Mouse (Mus musculus): Measurements from ENCODE around the gene Atp5b. TPM values are rescaled to one million over a fixed set of nuclear protein-coding genes. Genes with fewer than 3 reads are reported as not detected.
"Not testable (repeated sequence)": the region's sequence is repeated elsewhere in the genome, so short reads cannot be mapped to it uniquely, and the experiment has no call there.

Atp5b gene
- polyA plus RNA-seq, 1 experiment from 2014 or later: 1,998 TPM

GRCm38 (mm10) chr10:128080496-128080895 is 2.6 kb upstream of the Atp5b start:
- H3K4me3 ChIP-seq: no peak overlapping the region
- no peaks in the 10 kb centered on the region for H3K9me3 ChIP-seq
- no peak for ATAC-seq (ENCODE audit: low FRiP score, low read depth)
- H3K4me2 ChIP-seq (replicated peaks): no peak overlapping the region
- H3K9ac ChIP-seq (replicated peaks): no peak overlapping the region
- H3K4me1 ChIP-seq: peaks cover 20% of the 10 kb centered on the region
- peaks cover 23% of the 10 kb centered on the region for H3K36me3 ChIP-seq
- H3K27me3 ChIP-seq: no peaks in the 10 kb centered on the region
- no peak overlapping the region for H3K27ac ChIP-seq (replicated peaks)
- WGBS: 82% methylated on average over 1 of the region's 1 CpGs

- peak overlapping the region; percentile 91 for H3K4me3 ChIP-seq
- peak overlapping the region; percentile 68 for H3K4me2 ChIP-seq (replicated peaks)
- H3K27me3 ChIP-seq: no peaks in the 10 kb centered on the region
- H3K9ac ChIP-seq (replicated peaks): no peak overlapping the region; the same call in 1 of the 2 replicates
- 60% methylated on average over 6 of the region's 6 CpGs for WGBS
- peaks cover 20% of the 10 kb centered on the region for H3K4me1 ChIP-seq
- ATAC-seq (ENCODE audit: low FRiP score, low read depth): no peak
- no peak overlapping the region for H3K27ac ChIP-seq (replicated peaks)
- no peaks in the 10 kb centered on the region for H3K9me3 ChIP-seq
- peaks cover 34% of the 10 kb centered on the region for H3K36me3 ChIP-seq
Measured at GRCm38 (mm10) chr10:128081807-128082476, 1.1 kb upstream of the Atp5b start.

GRCm38 (mm10) chr10:128082477-128082808 is 630 bp upstream of the Atp5b start:
- Histone ChIP-seq H3K4me2 (replicated peaks) (peak overlapping the region; percentile 68), H3K4me1 (peaks cover 20% of the 10 kb centered on the region), H3K36me3 (peaks cover 34% of the 10 kb centered on the region), H3K27ac (replicated peaks) (0 out of 2 replicates have a peak overlapping the region, but pooled peaks have one; percentile 61), H3K27me3 (no peaks in the 10 kb centered on the region), H3K9ac (replicated peaks) (peak overlapping the region; percentile 68), H3K9me3 (no peaks in the 10 kb centered on the region), H3K4me3 (peak overlapping the region; percentile 91)
- ATAC-seq (ENCODE audit: low FRiP score, low read depth): no peak
- 19% methylated on average over 9 of the region's 9 CpGs for WGBS

DNA sequence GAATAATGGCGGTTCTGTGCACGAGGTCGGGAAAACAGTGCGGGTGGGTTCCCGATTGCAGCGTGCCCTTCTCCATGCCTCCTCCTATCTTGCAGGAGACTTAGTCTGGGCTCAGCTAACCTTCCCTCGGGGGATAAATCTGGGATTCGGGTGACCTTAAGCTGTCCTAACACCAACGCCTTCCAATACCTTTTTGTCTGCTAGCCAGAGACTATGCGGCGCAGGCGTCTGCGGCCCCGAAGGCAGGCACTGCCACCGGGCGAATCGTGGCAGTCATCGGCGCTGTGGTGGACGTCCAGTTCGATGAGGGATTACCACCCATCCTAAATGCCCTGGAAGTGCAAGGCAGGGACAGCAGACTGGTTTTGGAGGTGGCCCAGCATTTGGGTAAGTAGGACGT is 615 bp downstream of the Atp5b start:
- H3K4me1 ChIP-seq: peaks cover 20% of the 10 kb centered on the region
- H3K4me3 ChIP-seq: peak overlapping the region; percentile 91
- H3K36me3 ChIP-seq: peaks cover 40% of the 10 kb centered on the region
- under 1% methylated on average over 22 of the region's 22 CpGs for WGBS
- no peaks in the 10 kb centered on the region for H3K9me3 ChIP-seq
- no peaks in the 10 kb centered on the region for H3K27me3 ChIP-seq
- H3K4me2 ChIP-seq (replicated peaks): peak overlapping the region; percentile 96
- peak overlapping the region; percentile 99 for H3K9ac ChIP-seq (replicated peaks)
- H3K27ac ChIP-seq (replicated peaks): peak overlapping the region; percentile 88
- ATAC-seq (ENCODE audit: low FRiP score, low read depth): no peak

DNA sequence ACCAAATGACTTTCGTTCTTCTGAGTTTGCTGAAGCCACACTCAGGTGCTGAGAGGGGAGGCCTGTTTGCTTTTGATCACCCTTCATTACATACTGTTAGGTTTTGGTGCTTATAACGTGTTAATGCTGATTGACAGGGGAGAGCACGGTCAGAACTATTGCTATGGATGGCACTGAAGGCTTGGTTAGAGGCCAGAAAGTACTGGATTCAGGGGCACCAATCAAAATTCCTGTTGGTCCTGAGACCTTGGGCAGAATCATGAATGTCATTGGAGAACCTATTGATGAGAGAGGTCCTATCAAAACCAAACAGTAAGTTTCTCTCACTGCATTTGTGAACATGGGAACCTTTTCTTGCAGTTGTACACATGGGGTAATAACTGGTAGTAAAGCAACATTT is 1.1 kb downstream of the Atp5b start:
- Histone ChIP-seq H3K4me2 (replicated peaks) (peak overlapping the region; percentile 96), H3K27ac (replicated peaks) (peak overlapping the region; percentile 88; the same call in 1 of the 2 replicates), H3K36me3 (peaks cover 45% of the 10 kb centered on the region), H3K4me3 (peak overlapping the region; percentile 91), H3K4me1 (peaks cover 20% of the 10 kb centered on the region), H3K9me3 (no peaks in the 10 kb centered on the region), H3K27me3 (no peaks in the 10 kb centered on the region), H3K9ac (replicated peaks) (peak overlapping the region; percentile 99)
- WGBS: 3% methylated on average over 3 of the region's 3 CpGs
- ATAC-seq (ENCODE audit: low FRiP score, low read depth): no peak

DNA sequence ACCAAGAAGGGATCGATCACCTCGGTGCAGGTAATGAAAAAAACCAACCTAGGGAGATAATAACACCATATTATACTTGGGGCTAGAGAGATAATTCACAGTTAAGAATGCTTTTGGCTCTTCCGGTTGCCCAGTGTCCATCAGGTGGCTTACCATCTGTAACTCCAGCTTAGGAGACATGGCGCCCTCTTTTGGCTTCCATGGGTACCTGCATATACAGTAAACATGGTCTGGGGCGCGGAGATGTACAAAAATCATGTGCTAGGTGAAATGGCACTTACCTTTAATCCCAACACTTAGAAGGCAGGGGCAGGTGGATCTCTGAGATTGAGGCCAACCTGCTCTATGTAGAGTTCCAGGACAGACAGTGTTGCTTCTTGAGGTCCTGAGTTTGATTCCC is 3.3 kb downstream of the Atp5b start:
- Histone ChIP-seq H3K4me2 (replicated peaks) (no peak overlapping the region), H3K27me3 (no peaks in the 10 kb centered on the region), H3K9ac (replicated peaks) (no peak overlapping the region), H3K9me3 (no peaks in the 10 kb centered on the region), H3K27ac (replicated peaks) (no peak overlapping the region), H3K36me3 (peaks cover 59% of the 10 kb centered on the region), H3K4me3 (no peak overlapping the region), H3K4me1 (peaks cover 29% of the 10 kb centered on the region)
- WGBS: 81% methylated on average over 6 of the region's 6 CpGs
- ATAC-seq (ENCODE audit: low FRiP score, low read depth): no peak

DNA sequence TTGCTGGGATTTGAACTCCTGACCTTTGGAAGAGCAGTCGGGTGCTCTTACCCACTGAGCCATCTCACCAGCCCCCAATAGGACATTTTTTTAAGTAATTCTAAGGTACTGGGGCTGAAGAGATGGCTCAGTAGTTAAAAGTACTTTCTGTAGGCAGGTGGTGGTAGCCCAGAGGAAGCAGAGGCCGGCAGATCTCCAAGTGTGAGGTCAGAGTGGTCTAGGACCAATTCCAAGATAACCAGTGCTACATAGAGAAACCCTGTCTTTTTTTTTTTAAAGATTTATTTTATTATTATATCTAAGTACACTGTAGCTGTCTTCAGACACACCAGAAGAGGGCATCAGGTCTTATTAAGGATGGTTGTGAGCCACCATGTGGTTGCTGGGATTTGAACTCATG is 4.1 kb downstream of the Atp5b start:
- Histone ChIP-seq H3K4me1 (peaks cover 33% of the 10 kb centered on the region), H3K36me3 (peaks cover 59% of the 10 kb centered on the region)
- not testable (repeated sequence) for H3K27ac ChIP-seq (replicated peaks); H3K4me3 ChIP-seq; H3K4me2 ChIP-seq (replicated peaks); H3K9ac ChIP-seq (replicated peaks); H3K27me3 ChIP-seq; H3K9me3 ChIP-seq; ATAC-seq (ENCODE audit: low FRiP score, low read depth)
- 89% methylated on average over 2 of the region's 2 CpGs for WGBS

DNA sequence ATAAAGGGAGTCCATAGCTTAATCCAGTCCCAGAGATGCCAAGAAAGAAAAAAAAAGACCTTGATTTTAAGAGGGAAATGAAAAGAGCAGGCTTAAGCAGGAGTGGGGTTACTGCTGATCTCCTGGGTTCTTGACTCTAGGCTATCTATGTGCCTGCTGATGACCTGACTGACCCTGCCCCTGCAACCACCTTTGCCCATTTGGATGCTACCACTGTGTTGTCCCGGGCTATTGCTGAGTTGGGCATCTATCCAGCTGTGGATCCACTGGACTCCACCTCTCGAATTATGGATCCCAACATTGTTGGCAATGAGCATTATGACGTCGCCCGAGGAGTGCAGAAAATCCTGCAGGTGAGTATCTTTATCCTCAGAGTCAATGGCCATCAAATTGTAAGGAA is 5.1 kb downstream of the Atp5b start:
- Histone ChIP-seq H3K27me3 (no peaks in the 10 kb centered on the region), H3K4me2 (replicated peaks) (no peak overlapping the region), H3K36me3 (peaks cover 59% of the 10 kb centered on the region), H3K27ac (replicated peaks) (no peak overlapping the region), H3K4me1 (peaks cover 32% of the 10 kb centered on the region), H3K4me3 (no peak overlapping the region), H3K9me3 (no peaks in the 10 kb centered on the region), H3K9ac (replicated peaks) (no peak overlapping the region)
- ATAC-seq (ENCODE audit: low FRiP score, low read depth): no peak
- WGBS: 94% methylated on average over 5 of the region's 5 CpGs

DNA sequence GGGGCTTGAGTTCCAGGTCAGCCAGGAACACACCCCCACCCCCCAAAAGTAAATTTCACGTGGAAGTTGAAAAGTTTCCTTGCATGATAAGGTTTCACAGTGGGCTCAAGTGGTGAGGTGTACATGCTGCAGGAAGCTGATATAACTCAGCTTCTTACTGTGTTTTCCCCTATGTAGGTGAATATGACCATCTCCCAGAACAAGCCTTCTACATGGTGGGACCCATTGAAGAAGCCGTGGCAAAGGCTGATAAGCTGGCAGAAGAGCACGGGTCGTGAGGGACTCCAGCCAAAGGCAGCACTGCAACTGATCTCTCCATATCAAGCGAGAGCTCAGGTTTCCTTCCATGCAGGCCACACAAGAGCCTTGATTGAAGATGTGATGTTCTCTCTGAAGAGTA is 6.8 kb downstream of the Atp5b start:
- no peak overlapping the region for H3K27ac ChIP-seq (replicated peaks)
- H3K27me3 ChIP-seq: no peaks in the 10 kb centered on the region
- H3K4me1 ChIP-seq: peaks cover 41% of the 10 kb centered on the region
- WGBS: 72% methylated on average over 5 of the region's 5 CpGs
- H3K9ac ChIP-seq (replicated peaks): no peak overlapping the region
- H3K36me3 ChIP-seq: peaks cover 57% of the 10 kb centered on the region
- H3K4me2 ChIP-seq (replicated peaks): no peak overlapping the region
- H3K4me3 ChIP-seq: no peak overlapping the region
- H3K9me3 ChIP-seq: no peaks in the 10 kb centered on the region
- ATAC-seq (ENCODE audit: low FRiP score, low read depth): no peak

DNA sequence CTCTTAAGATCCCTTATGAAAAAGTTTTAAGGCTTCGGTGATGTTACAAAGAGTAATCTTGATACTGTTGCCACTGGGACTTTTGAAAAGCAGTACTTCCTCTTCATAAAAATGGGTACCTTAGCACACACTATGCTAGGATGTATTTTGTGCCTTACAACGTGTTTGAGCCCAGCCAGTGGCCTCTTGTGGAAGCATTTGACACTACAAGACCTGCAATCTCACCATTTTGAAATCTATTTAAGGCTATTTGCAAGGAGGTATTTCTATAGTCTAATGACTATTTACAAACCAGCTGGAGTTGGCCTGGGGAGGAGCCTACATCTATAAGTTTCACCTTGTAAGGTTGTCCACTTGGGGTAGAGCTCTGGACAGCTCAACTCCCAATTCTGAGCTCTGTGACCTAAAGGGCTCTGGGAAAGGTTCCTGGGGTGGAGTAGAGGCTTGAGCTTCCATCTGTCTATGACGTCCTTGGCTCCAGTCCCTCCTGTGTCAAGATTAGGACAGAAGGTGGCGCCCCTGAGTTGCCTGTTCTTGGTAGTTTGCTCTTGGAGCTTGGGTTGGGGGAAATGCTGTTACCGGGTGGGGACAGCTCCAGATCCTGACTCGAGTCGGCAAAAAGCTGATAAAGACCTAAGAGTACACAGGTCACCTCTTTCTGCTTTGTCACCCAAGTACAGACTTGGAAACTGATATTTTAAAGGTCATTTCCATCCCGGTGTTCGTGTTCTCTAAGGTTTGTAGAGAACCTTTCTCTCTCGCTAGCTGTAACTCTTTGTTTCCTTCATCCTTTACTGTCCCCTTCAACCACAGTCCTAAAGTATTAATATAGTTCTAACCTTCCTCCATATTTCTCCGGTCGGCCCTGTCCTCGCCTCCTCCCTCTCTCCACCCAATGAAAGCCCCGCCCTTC is 7.8 kb downstream of the Atp5b start:
- peak; percentile 32 for ATAC-seq (ENCODE audit: low FRiP score, low read depth)
- 0 out of 2 replicates have a peak overlapping the region, but pooled peaks have one; percentile 91 for H3K27ac ChIP-seq (replicated peaks)
- no peak overlapping the region for H3K9ac ChIP-seq (replicated peaks)
- H3K36me3 ChIP-seq: peaks cover 46% of the 10 kb centered on the region
- WGBS: 9% methylated on average over 14 of the region's 14 CpGs
- no peaks in the 10 kb centered on the region for H3K9me3 ChIP-seq
- peak overlapping the region; percentile 90 for H3K4me2 ChIP-seq (replicated peaks)
- H3K27me3 ChIP-seq: no peaks in the 10 kb centered on the region
- peak overlapping the region; percentile 87 for H3K4me3 ChIP-seq
- H3K4me1 ChIP-seq: peaks cover 41% of the 10 kb centered on the region

- WGBS: 2% methylated on average over 20 of the region's 20 CpGs
Measured at GRCm38 (mm10) chr10:128091564-128092505, 8.8 kb downstream of the Atp5b start, which contains the start of gene Baz2a. Gene Baz2a (plus strand): TSS chr10:128091577.

More at GRCm38 (mm10) chr10:128091564-128092505, 8.8 kb downstream of the Atp5b start, which contains the start of gene Baz2a:
- H3K27ac ChIP-seq (replicated peaks): peak within 1 kb of the TSS; percentile 91
- H3K9me3 ChIP-seq: no peaks in the 10 kb centered on the region
- peak; percentile 1; the same call in 1 of the 2 replicates for ATAC-seq (ENCODE audit: low FRiP score, low read depth)
- H3K27me3 ChIP-seq: no peaks in the 10 kb centered on the region
- peak within 1 kb of the TSS; percentile 90 for H3K4me2 ChIP-seq (replicated peaks)
- H3K9ac ChIP-seq (replicated peaks): peak within 1 kb of the TSS; percentile 83
- peak within 1 kb of the TSS; percentile 87 for H3K4me3 ChIP-seq
- H3K36me3 ChIP-seq: peaks cover 37% of the 10 kb centered on the region
- peaks cover 45% of the 10 kb centered on the region for H3K4me1 ChIP-seq

All from midbrain, embryonic 12.5 days (tissue).